Mouse (Mus musculus): ENCODE measurements around the gene Thap3. TPM values are rescaled to one million over a fixed set of nuclear protein-coding genes. Genes with fewer than 3 reads are reported as not detected.
"Not testable (repeated sequence)": the region's sequence is repeated elsewhere in the genome, so short reads cannot be mapped to it uniquely, and the experiment has no call there.

Thap3 gene
- polyA plus RNA-seq (2015; fragmentation: Nextera tagmentation; extraction: Ambion mirVana): 42.4 and 46.4 TPM in 2 replicates

- ATAC-seq (ENCODE audit: low FRiP score, low TSS enrichment): peak; percentile 73
- Histone ChIP-seq H3K4me2 (replicated peaks; ENCODE audit: low read depth, low read length) (peak within 1 kb of the TSS; percentile 83), H3K27ac (ENCODE audit: low read length) (peak within 1 kb of the TSS; percentile 78), H3K4me1 (ENCODE audit: insufficient read depth, low read length) (peaks cover 42% of the 10 kb centered on the region), H3K27me3 (ENCODE audit: insufficient read depth, low read length) (no peaks in the 10 kb centered on the region), H3K9me3 (ENCODE audit: low read length) (no peaks in the 10 kb centered on the region), H3K36me3 (ENCODE audit: insufficient read depth, low read length) (peaks cover 34% of the 10 kb centered on the region), H3K4me3 (ENCODE audit: low read length) (peak within 1 kb of the TSS; percentile 77), H3K9ac (replicated peaks; ENCODE audit: low read length) (peak within 1 kb of the TSS; percentile 83)
- WGBS: under 1% methylated on average over 52 of the region's 54 CpGs
Observed at GRCm38 (mm10) chr4:151988342-151989109, at the start of gene Thap3. TSS of gene Thap3 (minus strand) at chr4:151988997.

- Histone ChIP-seq H3K9ac (replicated peaks; ENCODE audit: low read length) (peak within 1 kb of the TSS; percentile 92), H3K4me3 (ENCODE audit: low read length) (peak within 1 kb of the TSS; percentile 100), H3K36me3 (ENCODE audit: insufficient read depth, low read length) (peaks cover 21% of the 10 kb centered on the region), H3K9me3 (ENCODE audit: low read length) (no peaks in the 10 kb centered on the region), H3K4me2 (replicated peaks; ENCODE audit: low read depth, low read length) (peak within 1 kb of the TSS; percentile 73), H3K4me1 (ENCODE audit: insufficient read depth, low read length) (peaks cover 23% of the 10 kb centered on the region), H3K27ac (ENCODE audit: low read length) (no peak within 1 kb of the TSS), H3K27me3 (ENCODE audit: insufficient read depth, low read length) (no peaks in the 10 kb centered on the region)
- 45% methylated on average over 10 of the region's 10 CpGs for WGBS
- ATAC-seq (ENCODE audit: low FRiP score, low TSS enrichment): no peak
Observed at GRCm38 (mm10) chr4:152038225-152038984, 49.6 kb upstream of the Thap3 start, which contains the start of gene Tas1r1. TSS of gene Tas1r1 (minus strand) at chr4:152038568.

GRCm38 (mm10) chr4:152036464-152036863 is 47.7 kb upstream of the Thap3 start:
- not testable (repeated sequence) for H3K36me3 ChIP-seq (ENCODE audit: insufficient read depth, low read length); H3K9ac ChIP-seq (replicated peaks; ENCODE audit: low read length); H3K27ac ChIP-seq (ENCODE audit: low read length); H3K9me3 ChIP-seq (ENCODE audit: low read length); H3K4me2 ChIP-seq (replicated peaks; ENCODE audit: low read depth, low read length); H3K27me3 ChIP-seq (ENCODE audit: insufficient read depth, low read length); H3K4me3 ChIP-seq (ENCODE audit: low read length); ATAC-seq (ENCODE audit: low FRiP score, low TSS enrichment)
- H3K4me1 ChIP-seq (ENCODE audit: insufficient read depth, low read length): peaks cover 17% of the 10 kb centered on the region
- WGBS: 95% methylated on average over 6 of the region's 6 CpGs

GRCm38 (mm10) chr4:152032922-152033321 is 44.1 kb upstream of the Thap3 start:
- H3K9me3 ChIP-seq (ENCODE audit: low read length): no peaks in the 10 kb centered on the region
- no peaks in the 10 kb centered on the region for H3K27me3 ChIP-seq (ENCODE audit: insufficient read depth, low read length)
- no peaks in the 10 kb centered on the region for H3K36me3 ChIP-seq (ENCODE audit: insufficient read depth, low read length)
- H3K4me1 ChIP-seq (ENCODE audit: insufficient read depth, low read length): peaks cover 9% of the 10 kb centered on the region
- 94% methylated on average over 13 of the region's 13 CpGs for WGBS
- H3K27ac ChIP-seq (ENCODE audit: low read length): no peak overlapping the region
- no peak for ATAC-seq (ENCODE audit: low FRiP score, low TSS enrichment)
- H3K4me3 ChIP-seq (ENCODE audit: low read length): no peak overlapping the region
- no peak overlapping the region for H3K4me2 ChIP-seq (replicated peaks; ENCODE audit: low read depth, low read length)
- no peak overlapping the region for H3K9ac ChIP-seq (replicated peaks; ENCODE audit: low read length)

- WGBS: 75% methylated on average over 4 of the region's 4 CpGs
- ATAC-seq (ENCODE audit: low FRiP score, low TSS enrichment): no peak
- Histone ChIP-seq H3K4me3 (ENCODE audit: low read length) (no peak overlapping the region), H3K9ac (replicated peaks; ENCODE audit: low read length) (no peak overlapping the region), H3K4me2 (replicated peaks; ENCODE audit: low read depth, low read length) (no peak overlapping the region), H3K9me3 (ENCODE audit: low read length) (no peaks in the 10 kb centered on the region), H3K27ac (ENCODE audit: low read length) (no peak overlapping the region), H3K4me1 (ENCODE audit: insufficient read depth, low read length) (peaks cover 29% of the 10 kb centered on the region), H3K36me3 (ENCODE audit: insufficient read depth, low read length) (0 out of 2 replicates have a peak, but pooled peaks cover 2% of the 10 kb centered on the region), H3K27me3 (ENCODE audit: insufficient read depth, low read length) (no peaks in the 10 kb centered on the region)
Observed at GRCm38 (mm10) chr4:152029997-152030396, 41.2 kb upstream of the Thap3 start.

- no peak overlapping the region for H3K4me2 ChIP-seq (replicated peaks; ENCODE audit: low read depth, low read length)
- no peak overlapping the region for H3K4me3 ChIP-seq (ENCODE audit: low read length)
- no peak for ATAC-seq (ENCODE audit: low FRiP score, low TSS enrichment)
- 57% methylated on average over 5 of the region's 5 CpGs for WGBS
- no peaks in the 10 kb centered on the region for H3K27me3 ChIP-seq (ENCODE audit: insufficient read depth, low read length)
- H3K27ac ChIP-seq (ENCODE audit: low read length): no peak overlapping the region
- H3K36me3 ChIP-seq (ENCODE audit: insufficient read depth, low read length): peaks cover 8% of the 10 kb centered on the region; the same call in 1 of the 2 replicates
- H3K4me1 ChIP-seq (ENCODE audit: insufficient read depth, low read length): peaks cover 34% of the 10 kb centered on the region
- no peak overlapping the region for H3K9ac ChIP-seq (replicated peaks; ENCODE audit: low read length)
- H3K9me3 ChIP-seq (ENCODE audit: low read length): no peaks in the 10 kb centered on the region
Observed at GRCm38 (mm10) chr4:152029087-152029486, 40.3 kb upstream of the Thap3 start.

GRCm38 (mm10) chr4:152028456-152028855 is 39.7 kb upstream of the Thap3 start:
- ATAC-seq (ENCODE audit: low FRiP score, low TSS enrichment): no peak
- H3K4me1 ChIP-seq (ENCODE audit: insufficient read depth, low read length): peaks cover 34% of the 10 kb centered on the region
- no peaks in the 10 kb centered on the region for H3K27me3 ChIP-seq (ENCODE audit: insufficient read depth, low read length)
- H3K9ac ChIP-seq (replicated peaks; ENCODE audit: low read length): peak overlapping the region; percentile 61
- H3K9me3 ChIP-seq (ENCODE audit: low read length): no peaks in the 10 kb centered on the region
- no peak overlapping the region for H3K27ac ChIP-seq (ENCODE audit: low read length)
- peak overlapping the region; percentile 85 for H3K4me2 ChIP-seq (replicated peaks; ENCODE audit: low read depth, low read length)
- peak overlapping the region; percentile 86 for H3K4me3 ChIP-seq (ENCODE audit: low read length)
- peaks cover 8% of the 10 kb centered on the region for H3K36me3 ChIP-seq (ENCODE audit: insufficient read depth, low read length)
- 62% methylated on average over 15 of the region's 15 CpGs for WGBS

- peak; percentile 98 for ATAC-seq (ENCODE audit: low FRiP score, low TSS enrichment)
- H3K27ac ChIP-seq (ENCODE audit: low read length): peak within 1 kb of the TSS; percentile 76
- no peaks in the 10 kb centered on the region for H3K9me3 ChIP-seq (ENCODE audit: low read length)
- H3K9ac ChIP-seq (replicated peaks; ENCODE audit: low read length): peak within 1 kb of the TSS; percentile 79
- H3K4me3 ChIP-seq (ENCODE audit: low read length): peak within 1 kb of the TSS; percentile 86
- peaks cover 13% of the 10 kb centered on the region for H3K36me3 ChIP-seq (ENCODE audit: insufficient read depth, low read length)
- H3K27me3 ChIP-seq (ENCODE audit: insufficient read depth, low read length): no peaks in the 10 kb centered on the region
- H3K4me1 ChIP-seq (ENCODE audit: insufficient read depth, low read length): peaks cover 34% of the 10 kb centered on the region
- WGBS: under 1% methylated on average over 35 of the region's 35 CpGs
- H3K4me2 ChIP-seq (replicated peaks; ENCODE audit: low read depth, low read length): peak within 1 kb of the TSS; percentile 85
Observed at GRCm38 (mm10) chr4:152027524-152027923, 38.7 kb upstream of the Thap3 start, which contains the start of gene Zbtb48. TSS of gene Zbtb48 (minus strand) at chr4:152027671.

- Histone ChIP-seq H3K27me3 (ENCODE audit: insufficient read depth, low read length) (no peaks in the 10 kb centered on the region), H3K4me1 (ENCODE audit: insufficient read depth, low read length) (peaks cover 34% of the 10 kb centered on the region), H3K27ac (ENCODE audit: low read length) (peak overlapping the region; percentile 76), H3K9me3 (ENCODE audit: low read length) (no peaks in the 10 kb centered on the region), H3K4me3 (ENCODE audit: low read length) (peak overlapping the region; percentile 86), H3K4me2 (replicated peaks; ENCODE audit: low read depth, low read length) (peak overlapping the region; percentile 85), H3K36me3 (ENCODE audit: insufficient read depth, low read length) (peaks cover 19% of the 10 kb centered on the region), H3K9ac (replicated peaks; ENCODE audit: low read length) (peak overlapping the region; percentile 79)
- ATAC-seq (ENCODE audit: low FRiP score, low TSS enrichment): peak; percentile 57; the same call in 1 of the 2 replicates
- 2% methylated on average over 41 of the region's 41 CpGs for WGBS
Observed at GRCm38 (mm10) chr4:152026751-152027508, 38.1 kb upstream of the Thap3 start.

Measured in kidney, embryonic 16.5 days (tissue).